Mouse (Mus musculus) intestine, embryonic 15.5 days (tissue): ENCODE measurements around the gene Dusp1. TPM values are rescaled to one million over a fixed set of nuclear protein-coding genes. Genes with fewer than 3 reads are reported as not detected.

Experiments
- ATAC-seq: fragments of 200-750 bp; cut with Nextera tagmentation; 2 replicates; pipeline ENCODE4 v1.8.0; 2017; ENCODE audit warnings: moderate TSS enrichment, moderate library complexity
- H3K27ac ChIP-seq: fragments of 300-500 bp; sonication (generic); 2 replicates; pipeline ENCODE4 v1.5.1; 2015; ENCODE audit warnings: mild to moderate bottlenecking, inconsistent platforms
- H3K27me3 ChIP-seq: fragments of 300-500 bp; sonication (generic); replicated peaks from 2 replicates; pipeline ENCODE4 v1.6.1; 2015; ENCODE audit warnings: inconsistent platforms
- H3K36me3 ChIP-seq: fragments of 300-500 bp; sonication (generic); 2 replicates; pipeline ENCODE4 v1.6.1; 2015; ENCODE audit warnings: inconsistent platforms
- H3K4me1 ChIP-seq: fragments of 300-500 bp; sonication (generic); replicated peaks from 2 replicates; pipeline ENCODE4 v1.6.1; 2015; ENCODE audit warnings: inconsistent platforms
- H3K4me2 ChIP-seq: fragments of 300-500 bp; sonication (generic); replicated peaks from 2 replicates; pipeline ENCODE4 v1.6.1; 2015; ENCODE audit warnings: mild to moderate bottlenecking, inconsistent platforms
- H3K4me3 ChIP-seq: fragments of 300-500 bp; sonication (generic); replicated peaks from 2 replicates; pipeline ENCODE4 v1.5.1; 2015; ENCODE audit warnings: inconsistent platforms
- H3K9ac ChIP-seq: fragments of 300-500 bp; sonication (generic); 2 replicates; pipeline ENCODE4 v1.6.1; 2015; ENCODE audit warnings: inconsistent platforms
- H3K9me3 ChIP-seq: fragments of 300-500 bp; sonication (generic); 2 replicates; pipeline ENCODE4 v1.6.1; 2016; ENCODE audit warnings: inconsistent platforms
- WGBS: fragments of 180-500 bp; shearing (Covaris S2); methylation state at CpG from one replicate; pipeline ENCODE4 v1.1.7; 2015; 5-methylcytosine and 5-hydroxymethylcytosine counted together
- polyA plus RNA-seq: library from polyadenylated mRNA; unstranded; fragments of >200 nt; fragmentation: Nextera tagmentation; extraction: Ambion mirVana; gene quantifications from 2 replicates; pipeline ENCODE4 v1.2.1, GENCODE M21; 2015

Dusp1 gene
- polyA plus RNA-seq, 1 experiment from 2014 or later = 15.1 TPM

GRCm38 (mm10) chr17:26462634-26463170 lies 99.2 kb downstream of the Dusp1 start:
- ATAC-seq = no peak
- WGBS = 25% methylated on average over 12 of the region's 12 CpGs

GRCm38 (mm10) chr17:26458049-26458448 lies 103.9 kb downstream of the Dusp1 start:
- ATAC-seq = no peak
- Histone ChIP-seq H3K9me3 (no peaks in the 10 kb centered on the region), H3K9ac (no peak overlapping the region), H3K27me3 (no peaks in the 10 kb centered on the region), H3K36me3 (no peaks in the 10 kb centered on the region), H3K4me3 (no peak overlapping the region), H3K4me2 (no peak overlapping the region), H3K4me1 (no peaks in the 10 kb centered on the region), H3K27ac (no peak overlapping the region)
- WGBS = 62% methylated on average over 7 of the region's 7 CpGs

More at GRCm38 (mm10) chr17:26462634-26463170, 99.2 kb downstream of the Dusp1 start:
- no peaks in the 10 kb centered on the region for H3K9me3 ChIP-seq
- H3K27ac ChIP-seq = no peak overlapping the region
- 0 out of 2 replicates have a peak, but pooled peaks cover 3% of the 10 kb centered on the region for H3K4me1 ChIP-seq
- no peaks in the 10 kb centered on the region; the same call in 1 of the 2 replicates for H3K27me3 ChIP-seq
- no peak overlapping the region for H3K4me3 ChIP-seq
- H3K4me2 ChIP-seq = no peak overlapping the region
- H3K36me3 ChIP-seq = no peaks in the 10 kb centered on the region
- no peak overlapping the region for H3K9ac ChIP-seq

- Histone ChIP-seq H3K36me3 (no peaks in the 10 kb centered on the region), H3K4me3 (no peak overlapping the region), H3K4me2 (no peak overlapping the region), H3K27ac (no peak overlapping the region), H3K9me3 (no peaks in the 10 kb centered on the region), H3K4me1 (peaks cover under 1% of the 10 kb centered on the region), H3K27me3 (no peaks in the 10 kb centered on the region), H3K9ac (no peak overlapping the region)
- ATAC-seq = 0 out of 2 replicates have a peak, but pooled peaks have one; percentile 39
These were observed 104.4 kb downstream of the Dusp1 start for GRCm38 (mm10) chr17:26457506-26457905.

Other genes with a start within 250 kb of the Dusp1 start
- 1.8 and 2.2 TPM in 2 replicates for gene Neurl1b, start 147.3 kb downstream of the Dusp1 start, polyA plus RNA-seq
- gene Ergic1, start 639 bp downstream of the Dusp1 start, polyA plus RNA-seq = 97.0 and 100 TPM in 2 replicates
- gene Atp6v0e, start 101.1 kb upstream of the Dusp1 start, polyA plus RNA-seq = 259 and 286 TPM in 2 replicates
- 8.3 and 8.8 TPM in 2 replicates for gene Crebrf, start 153.5 kb upstream of the Dusp1 start, polyA plus RNA-seq
- 48.7 and 50.1 TPM in 2 replicates for gene Bnip1, start 218.9 kb upstream of the Dusp1 start, polyA plus RNA-seq